Mouse (Mus musculus): ENCODE measurements around the gene 6030408B16Rik. TPM values are rescaled to one million over a fixed set of nuclear protein-coding genes. Genes with fewer than 3 reads are reported as not detected.

6030408B16Rik gene
- polyA plus RNA-seq (2014; fragmentation: Illumina TruSeq; extraction: RNeasy Lipid Tissue Mini Kit (QIAGEN cat#74804); ENCODE audit: low read depth, low replicate concordance) = not detected

DNA sequence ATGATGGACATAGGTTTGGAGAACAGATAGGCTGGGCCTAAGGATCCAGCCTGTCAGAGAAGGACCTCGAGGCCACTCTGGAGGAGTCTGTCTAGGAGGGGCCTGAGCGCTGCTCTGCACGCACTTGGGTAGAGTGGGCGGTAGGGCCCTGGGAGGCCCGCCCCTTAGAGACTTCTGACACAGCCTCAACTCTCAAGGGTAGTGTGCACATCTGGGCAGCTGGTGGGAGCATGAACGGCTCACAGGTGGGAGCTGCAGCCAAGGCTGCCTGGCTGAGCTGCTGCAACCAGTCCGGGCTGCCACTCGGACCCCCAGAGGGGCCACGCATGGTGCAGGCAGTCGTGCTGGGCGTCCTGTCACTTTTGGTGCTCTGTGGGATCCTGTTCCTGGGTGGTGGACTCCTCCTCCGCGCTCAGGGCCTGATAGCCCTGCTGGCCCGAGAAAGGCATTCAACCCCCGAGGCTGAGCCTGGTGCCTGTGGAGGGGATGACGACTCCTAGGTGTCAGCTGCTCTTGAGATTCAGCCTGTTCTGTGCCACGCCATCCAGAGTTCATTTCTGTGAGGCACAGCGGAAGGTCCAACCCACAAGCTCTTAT lies at the start of gene 6030408B16Rik:
TSS of gene 6030408B16Rik (plus strand) at position 188 of the 597 bp plus-strand sequence.

DNA sequence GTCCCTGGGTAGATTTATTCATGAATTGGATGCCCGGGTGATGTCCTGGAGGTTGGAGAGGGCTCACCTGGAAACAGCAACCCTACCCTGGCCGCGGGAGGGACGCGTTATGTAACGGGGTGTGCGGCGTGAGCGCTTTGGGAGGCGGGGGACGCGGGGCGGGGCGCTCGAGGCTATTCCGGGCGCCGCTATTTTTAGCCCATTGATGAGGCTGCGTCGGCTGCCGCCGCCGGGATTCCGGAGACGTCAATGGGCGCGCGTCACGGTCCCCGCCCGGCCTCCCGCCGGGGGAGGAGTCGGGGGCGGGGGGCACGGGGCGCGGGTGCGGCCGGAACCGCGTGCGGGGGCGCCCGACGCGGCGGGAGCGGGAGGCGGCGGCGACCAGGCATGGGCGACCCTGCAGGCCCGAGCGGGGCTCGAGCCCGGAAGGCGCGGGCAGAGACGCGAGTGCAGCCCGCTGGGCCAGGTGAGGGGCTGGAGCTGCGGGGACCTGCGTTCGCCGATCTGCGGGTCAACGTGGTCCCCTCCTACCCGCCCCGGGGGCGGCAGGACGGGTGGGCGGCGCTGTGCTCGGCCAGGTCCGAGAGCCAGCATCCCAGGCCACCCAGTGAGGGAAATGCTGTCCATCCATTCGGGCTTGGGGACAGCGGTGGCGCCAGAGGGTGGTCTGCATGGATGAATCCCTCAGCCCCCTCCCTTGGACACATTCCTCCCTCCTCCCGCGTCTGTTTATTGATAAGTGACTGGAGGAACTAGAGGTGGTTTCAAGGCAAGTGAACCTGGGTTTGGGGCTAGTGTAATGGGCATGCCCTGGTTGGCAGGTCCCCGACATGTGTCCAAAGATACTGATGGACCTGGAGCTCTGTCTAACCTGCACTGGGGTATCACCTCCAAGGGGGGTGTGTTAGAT lies 38.9 kb upstream of the 6030408B16Rik start, which contains the start of gene Nr4a1:
TSS of gene Nr4a1 (plus strand) at position 384 of the 910 bp plus-strand sequence.

DNA sequence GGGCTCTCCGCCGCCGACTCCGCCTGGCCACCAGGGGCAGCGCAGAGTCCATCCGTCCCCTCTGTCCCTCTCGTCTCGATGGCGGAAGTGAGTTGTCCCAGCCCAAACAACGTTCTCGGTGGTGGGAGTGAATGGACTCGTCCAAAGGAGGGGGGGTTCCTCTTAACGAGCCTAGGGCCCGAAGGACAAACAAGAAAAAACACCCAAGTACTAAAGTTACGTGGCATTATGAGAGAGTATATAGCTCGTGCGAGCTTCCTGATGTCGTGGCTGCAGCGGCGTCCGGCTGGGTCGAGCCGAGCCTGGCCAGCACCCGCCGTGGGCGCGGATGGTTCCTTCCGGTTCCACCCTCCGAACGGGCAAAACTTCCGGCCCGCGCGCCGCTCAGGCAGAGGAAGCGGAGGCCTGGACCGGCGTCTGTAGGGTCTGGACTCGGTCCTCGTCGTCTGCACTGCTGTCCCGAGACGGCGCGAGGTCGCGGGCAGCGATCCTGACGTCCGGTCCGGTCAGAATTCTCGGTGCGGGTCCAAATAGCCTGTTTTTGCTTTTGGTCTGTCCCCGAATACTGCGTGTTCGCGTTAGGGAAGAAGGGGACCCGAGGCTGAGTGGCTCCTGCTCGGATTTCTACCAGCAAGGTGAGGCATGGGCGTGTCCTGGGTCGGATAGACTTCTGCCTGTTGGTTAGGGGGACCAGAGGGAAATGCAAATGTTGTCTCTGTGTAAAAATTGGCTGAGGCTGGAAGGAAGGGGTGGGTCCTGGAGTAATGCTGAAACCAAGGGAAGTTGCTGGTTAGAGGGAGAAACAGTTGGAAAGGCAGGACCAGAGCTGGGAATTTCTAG lies 8.9 kb upstream of the 6030408B16Rik start, which contains the start of gene Atg101:
TSS of gene Atg101 (plus strand) at position 362 of the 840 bp plus-strand sequence.

Other genes starting within 250 kb of the 6030408B16Rik start
- not detected for gene Gm47841, start 245.8 kb upstream of the 6030408B16Rik start, polyA plus RNA-seq (2014; fragmentation: Illumina TruSeq; extraction: RNeasy Lipid Tissue Mini Kit (QIAGEN cat#74804); ENCODE audit: low read depth, low replicate concordance)
- gene Fignl2, start 214.6 kb upstream of the 6030408B16Rik start, polyA plus RNA-seq (2014; fragmentation: Illumina TruSeq; extraction: RNeasy Lipid Tissue Mini Kit (QIAGEN cat#74804); ENCODE audit: low read depth, low replicate concordance) = 1.1 TPM
- not detected for gene Ankrd33, start 177.5 kb upstream of the 6030408B16Rik start, polyA plus RNA-seq (2014; fragmentation: Illumina TruSeq; extraction: RNeasy Lipid Tissue Mini Kit (QIAGEN cat#74804); ENCODE audit: low read depth, low replicate concordance)
- 0.97 TPM for gene Acvrl1, start 164.7 kb upstream of the 6030408B16Rik start, polyA plus RNA-seq (2014; fragmentation: Illumina TruSeq; extraction: RNeasy Lipid Tissue Mini Kit (QIAGEN cat#74804); ENCODE audit: low read depth, low replicate concordance)
- gene Acvr1b, start 119.1 kb upstream of the 6030408B16Rik start, polyA plus RNA-seq (2014; fragmentation: Illumina TruSeq; extraction: RNeasy Lipid Tissue Mini Kit (QIAGEN cat#74804); ENCODE audit: low read depth, low replicate concordance) = 13.8 TPM
- 0.28 TPM for gene Grasp, start 69.0 kb upstream of the 6030408B16Rik start, polyA plus RNA-seq (2014; fragmentation: Illumina TruSeq; extraction: RNeasy Lipid Tissue Mini Kit (QIAGEN cat#74804); ENCODE audit: low read depth, low replicate concordance)
- gene Nr4a1, start 38.9 kb upstream of the 6030408B16Rik start, polyA plus RNA-seq (2014; fragmentation: Illumina TruSeq; extraction: RNeasy Lipid Tissue Mini Kit (QIAGEN cat#74804); ENCODE audit: low read depth, low replicate concordance) = 1.5 TPM
- not detected for gene Atg101, start 8.9 kb upstream of the 6030408B16Rik start, polyA plus RNA-seq (2014; fragmentation: Illumina TruSeq; extraction: RNeasy Lipid Tissue Mini Kit (QIAGEN cat#74804); ENCODE audit: low read depth, low replicate concordance)
- 1.1 TPM for gene Krt80, start 77.0 kb downstream of the 6030408B16Rik start, polyA plus RNA-seq (2014; fragmentation: Illumina TruSeq; extraction: RNeasy Lipid Tissue Mini Kit (QIAGEN cat#74804); ENCODE audit: low read depth, low replicate concordance)
- gene Krt7, start 117.8 kb downstream of the 6030408B16Rik start, polyA plus RNA-seq (2014; fragmentation: Illumina TruSeq; extraction: RNeasy Lipid Tissue Mini Kit (QIAGEN cat#74804); ENCODE audit: low read depth, low replicate concordance) = 6.0 TPM
- not detected for gene Krt87, start 145.6 kb downstream of the 6030408B16Rik start, polyA plus RNA-seq (2014; fragmentation: Illumina TruSeq; extraction: RNeasy Lipid Tissue Mini Kit (QIAGEN cat#74804); ENCODE audit: low read depth, low replicate concordance)
- gene Krt88, start 154.5 kb downstream of the 6030408B16Rik start, polyA plus RNA-seq (2014; fragmentation: Illumina TruSeq; extraction: RNeasy Lipid Tissue Mini Kit (QIAGEN cat#74804); ENCODE audit: low read depth, low replicate concordance) = not detected
- gene Krt81, start 170.5 kb downstream of the 6030408B16Rik start, polyA plus RNA-seq (2014; fragmentation: Illumina TruSeq; extraction: RNeasy Lipid Tissue Mini Kit (QIAGEN cat#74804); ENCODE audit: low read depth, low replicate concordance) = not detected
- not detected for gene Krt86, start 180.3 kb downstream of the 6030408B16Rik start, polyA plus RNA-seq (2014; fragmentation: Illumina TruSeq; extraction: RNeasy Lipid Tissue Mini Kit (QIAGEN cat#74804); ENCODE audit: low read depth, low replicate concordance)
- not detected for gene Krt83, start 198.3 kb downstream of the 6030408B16Rik start, polyA plus RNA-seq (2014; fragmentation: Illumina TruSeq; extraction: RNeasy Lipid Tissue Mini Kit (QIAGEN cat#74804); ENCODE audit: low read depth, low replicate concordance)
- gene Gm49425, start 224.0 kb downstream of the 6030408B16Rik start, polyA plus RNA-seq (2014; fragmentation: Illumina TruSeq; extraction: RNeasy Lipid Tissue Mini Kit (QIAGEN cat#74804); ENCODE audit: low read depth, low replicate concordance) = not detected
- gene Krt84, start 239.6 kb downstream of the 6030408B16Rik start, polyA plus RNA-seq (2014; fragmentation: Illumina TruSeq; extraction: RNeasy Lipid Tissue Mini Kit (QIAGEN cat#74804); ENCODE audit: low read depth, low replicate concordance) = not detected

Data from kidney, adult 10 weeks (tissue).